Mouse (Mus musculus): ENCODE measurements around the gene Ccdc142.

Gene Ccdc142

GRCm38 (mm10) chr6:83117616-83118015 is 16.2 kb downstream of the Ccdc142 start:
- DNase-seq (ENCODE audit: extremely low read depth, low read depth), result no peak

- DNase-seq (ENCODE audit: extremely low read depth, low read depth), result no peak
These were observed 17.0 kb downstream of the Ccdc142 start for GRCm38 (mm10) chr6:83118369-83118768.

- no peak for DNase-seq (ENCODE audit: extremely low read depth, low read depth)
These were observed 17.7 kb downstream of the Ccdc142 start for GRCm38 (mm10) chr6:83118825-83119733.

GRCm38 (mm10) chr6:83119734-83120051 is 18.3 kb downstream of the Ccdc142 start:
- no peak for DNase-seq (ENCODE audit: extremely low read depth, low read depth)

GRCm38 (mm10) chr6:83120930-83121862 is 19.8 kb downstream of the Ccdc142 start, which contains the start of gene Wbp1:
Gene Wbp1, minus strand, starts transcription at chr6:83121559.
- DNase-seq (ENCODE audit: extremely low read depth, low read depth), result peak; percentile 100

- no peak for DNase-seq (ENCODE audit: extremely low read depth, low read depth)
These were observed 20.7 kb downstream of the Ccdc142 start for GRCm38 (mm10) chr6:83121863-83122710.

GRCm38 (mm10) chr6:83122961-83123360 is 21.6 kb downstream of the Ccdc142 start:
- DNase-seq (ENCODE audit: extremely low read depth, low read depth), result no peak

- DNase-seq (ENCODE audit: extremely low read depth, low read depth), result peak; percentile 97
These were observed 23.5 kb downstream of the Ccdc142 start for GRCm38 (mm10) chr6:83124851-83125312.

GRCm38 (mm10) chr6:83125331-83125730 is 23.9 kb downstream of the Ccdc142 start, which contains the start of gene Ino80b:
Gene Ino80b, minus strand, starts transcription at chr6:83125431.
- no peak for DNase-seq (ENCODE audit: extremely low read depth, low read depth)

- no peak for DNase-seq (ENCODE audit: extremely low read depth, low read depth)
These were observed 26.0 kb downstream of the Ccdc142 start for GRCm38 (mm10) chr6:83127419-83127818.

GRCm38 (mm10) chr6:83131469-83132034 is 30.2 kb downstream of the Ccdc142 start:
- no peak for DNase-seq (ENCODE audit: extremely low read depth, low read depth)

GRCm38 (mm10) chr6:83132176-83132919 is 30.9 kb downstream of the Ccdc142 start:
- no peak for DNase-seq (ENCODE audit: extremely low read depth, low read depth)

GRCm38 (mm10) chr6:83134226-83134625 is 32.8 kb downstream of the Ccdc142 start:
- no peak for DNase-seq (ENCODE audit: extremely low read depth, low read depth)

GRCm38 (mm10) chr6:83134951-83135513 is 33.6 kb downstream of the Ccdc142 start, which contains the start of gene Rtkn:
Gene Rtkn, plus strand, starts transcription at chr6:83135463.
- DNase-seq (ENCODE audit: extremely low read depth, low read depth), result no peak

- no peak for DNase-seq (ENCODE audit: extremely low read depth, low read depth)
These were observed 34.3 kb downstream of the Ccdc142 start for GRCm38 (mm10) chr6:83135571-83136161.

- no peak for DNase-seq (ENCODE audit: extremely low read depth, low read depth)
These were observed 35.0 kb downstream of the Ccdc142 start for GRCm38 (mm10) chr6:83136291-83136880.

GRCm38 (mm10) chr6:83136881-83137575 is 35.6 kb downstream of the Ccdc142 start:
- DNase-seq (ENCODE audit: extremely low read depth, low read depth), result no peak

GRCm38 (mm10) chr6:83137576-83137950 is 36.2 kb downstream of the Ccdc142 start:
- no peak for DNase-seq (ENCODE audit: extremely low read depth, low read depth)
